Mouse (Mus musculus) MEL (cell line): ENCODE measurements at regions not wholly inside any gene's neighbourhood (a gene's known extent, or its start where the extent isn't known, plus 50 kb on each side); places are given as distances from the start of the nearest gene placed in this dataset.

Experiments used
- CTCF ChIP-seq, 3 experiments: IDR thresholded peaks in 2 of 3; conservative IDR thresholded peaks in 1 of 3; 2 replicates each; pipeline ENCODE4 v1.5.1; 2011 to 2012; ENCODE audit warnings: low read length in 3 of 3, low read depth in 2 of 3, mild to moderate bottlenecking in 2 of 3, improper control_type of control experiment in 1 of 3, inconsistent platforms in 1 of 3, mixed read lengths in 1 of 3, moderate library complexity in 1 of 3; ENCODE audit not compliant: control insufficient read depth in 1 of 3, insufficient read depth in 1 of 3, poor library complexity in 1 of 3, severe bottlenecking in 1 of 3
- EP300 ChIP-seq, 2 experiments: IDR thresholded peaks; 2 replicates each; pipeline ENCODE4 v1.6.1; 2011; ENCODE audit warnings: improper control_type of control experiment in 2 of 2, low read length in 2 of 2, low read depth in 1 of 2, mild to moderate bottlenecking in 1 of 2
- MAX ChIP-seq: IDR thresholded peaks from 2 replicates; pipeline ENCODE4 v1.6.1; 2011; ENCODE audit warnings: low read length, improper control_type of control experiment
- MXI1 ChIP-seq: IDR thresholded peaks from 2 replicates; pipeline ENCODE4 v1.6.1; 2011; ENCODE audit warnings: mild to moderate bottlenecking, low read depth, low read length, improper control_type of control experiment
- POLR2A ChIP-seq, 2 experiments: IDR thresholded peaks; 2 replicates each; pipeline ENCODE4 v1.6.1; 2011 to 2012; ENCODE audit warnings: low read length in 2 of 2, mild to moderate bottlenecking in 2 of 2, control low read depth in 1 of 2, improper control_type of control experiment in 1 of 2, low read depth in 1 of 2, moderate library complexity in 1 of 2; ENCODE audit not compliant: control insufficient read depth in 1 of 2, insufficient read depth in 1 of 2, poor library complexity in 1 of 2
- SIN3A ChIP-seq: IDR thresholded peaks from 2 replicates; pipeline ENCODE4 v1.6.1; 2012; ENCODE audit warnings: low read length, improper control_type of control experiment, inconsistent platforms
- TBP ChIP-seq: IDR thresholded peaks from 2 replicates; pipeline ENCODE4 v1.8.0; 2011; ENCODE audit warnings: low read depth, low read length, improper control_type of control experiment
- USF1 ChIP-seq: IDR thresholded peaks from 2 replicates; pipeline ENCODE4 v1.6.1; 2014; ENCODE audit warnings: low read depth, mild to moderate bottlenecking, inconsistent platforms, low read length, improper control_type of control experiment, moderate library complexity

- TF ChIP-seq MAX (no peak), CTCF (IDR thresholded peaks at IDR 0.05 in 2 of 3, conservative IDR thresholded peaks at IDR 0.05 in 1 of 3; ENCODE audit: control insufficient read depth in 1 of 3, insufficient read depth in 1 of 3, low read depth in 2 of 3, low read length in 3 of 3, poor library complexity in 1 of 3, severe bottlenecking in 1 of 3) (no peak), POLR2A (IDR thresholded peaks at IDR 0.05; ENCODE audit: control insufficient read depth in 1 of 2, insufficient read depth in 1 of 2, low read depth in 1 of 2, low read length in 2 of 2, poor library complexity in 1 of 2) (no peak), TBP (no peak), SIN3A (no peak), USF1 (no peak), MXI1 (no peak), EP300 (IDR thresholded peaks at IDR 0.05; ENCODE audit: low read depth in 1 of 2, low read length in 2 of 2) (no peak)
Measured at GRCm38 (mm10) chr2:17896036-17896435, 100.7 kb downstream of the H2al2a start.
